Comparison of ENCODE assay signal across 7 mouse cellular contexts in the genomic region with DNA sequence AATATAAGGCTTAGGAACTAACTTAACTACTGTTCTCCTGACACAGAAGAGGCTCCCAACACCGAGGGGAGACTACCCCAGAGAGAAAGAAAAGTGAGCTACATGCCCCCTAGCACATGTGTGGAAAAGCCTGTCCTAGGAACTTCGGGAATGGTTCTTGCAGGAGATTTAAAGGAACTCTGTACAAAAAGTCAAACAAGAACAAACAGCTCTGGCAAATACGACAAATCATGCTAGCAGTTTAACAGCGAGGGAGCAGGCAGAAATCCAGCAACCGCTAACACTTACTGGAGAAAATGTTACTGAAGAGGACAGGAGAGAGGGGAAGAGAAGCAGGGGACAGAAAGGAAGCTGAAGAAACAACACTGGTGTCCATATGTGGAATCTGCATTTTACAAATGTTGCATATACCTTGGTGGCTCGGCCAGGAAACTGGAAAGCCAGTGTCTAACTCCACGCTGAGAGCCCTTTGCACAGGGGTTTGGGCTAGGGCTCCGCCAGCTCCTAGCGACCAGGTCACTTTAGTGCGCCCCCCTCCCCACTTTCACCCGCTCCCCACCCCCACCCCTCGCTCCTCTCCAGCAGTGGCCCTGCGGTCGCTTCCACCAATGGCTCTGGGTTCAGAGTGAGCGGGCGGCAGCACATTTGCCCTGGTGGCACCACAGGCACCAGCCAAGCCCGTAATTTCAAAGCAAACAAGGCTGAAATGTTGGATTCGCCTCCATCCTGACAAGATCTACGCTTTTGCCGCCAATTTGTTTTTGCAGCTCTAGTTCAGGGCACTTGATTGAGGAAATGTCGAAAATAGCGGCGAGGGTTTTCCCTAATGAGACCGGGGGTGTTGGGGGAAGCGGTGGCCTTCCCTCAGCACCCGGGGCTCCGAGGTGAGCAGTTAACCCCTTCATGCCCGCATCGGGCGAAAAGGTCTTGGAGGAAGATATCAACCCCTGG. TPM values are rescaled to one million over a fixed set of nuclear protein-coding genes. Genes with fewer than 3 reads are reported as not detected.
DNase-seq lines count a peak whose midpoint lies in the region; ATAC-seq and TF ChIP-seq lines count a peak whose summit lies in the region.

No protein-coding gene starts in this region.

- dilution Hi-C loops in CH12.LX (cut with MboI; ENCODE audit: extremely low pct_ligation_motif_present, extremely low pct_unique_long_range_greater_than_20kb, low sequenced_read_pairs): no loop called here

- DNase-seq in CH12.LX (ENCODE audit: extremely low read depth) (no peak), MN1 (ENCODE audit: low spot score) (peak; percentile 67)
- no peak for DNase-seq in right cerebral cortex, postnatal 36 days (ENCODE audit: low spot score in 2 of 2)
- DNase-seq in cerebellum, postnatal 4 days (ENCODE audit: low spot score in 2 of 2): no peak
- DNase-seq in adrenal gland, postnatal 25 days: no peak

- peak overlapping the region; percentile 12; the same call in 1 of the 2 replicates for H3K9ac ChIP-seq in CH12.LX (ENCODE audit: insufficient read depth, low read depth)
- H3K9ac ChIP-seq in heart, embryonic 14.5 days (ENCODE audit: low read length): peak overlapping the region; percentile 100
- no peak overlapping the region for H3K9ac ChIP-seq in liver, embryonic 12.5 days

- H3K4me2 ChIP-seq in CH12.LX (ENCODE audit: insufficient read depth, low read depth, poor library complexity, severe bottlenecking): peak overlapping the region; percentile 32
- peak overlapping the region; percentile 80 for H3K4me2 ChIP-seq in heart, embryonic 14.5 days (ENCODE audit: low read length)
- peak overlapping the region; percentile 44 for H3K4me2 ChIP-seq in liver, embryonic 12.5 days

- peaks cover 0 to 11% of the 10 kb centered on the region in 2 experiments; a peak in 1 of 4 replicates for H3K4me1 ChIP-seq in CH12.LX (ENCODE audit: control insufficient read depth in 1 of 2, insufficient read depth in 2 of 2)
- H3K4me1 ChIP-seq in heart, embryonic 14.5 days (ENCODE audit: control insufficient read depth in 2 of 2, insufficient read depth in 2 of 2, low read length in 2 of 2): peaks cover 9 to 33% of the 10 kb centered on the region in 2 experiments
- H3K4me1 ChIP-seq in liver, embryonic 12.5 days: 0 out of 2 replicates have a peak, but pooled peaks cover 4% of the 10 kb centered on the region

- H3K27ac ChIP-seq in CH12.LX (ENCODE audit: insufficient read depth, low read depth): peak overlapping the region; percentile 24; the same call in 1 of the 2 replicates
- H3K27ac ChIP-seq in heart, embryonic 14.5 days (replicated peaks in 1 of 2; ENCODE audit: control insufficient read depth in 1 of 2, insufficient read depth in 1 of 2, low read depth in 2 of 2, low read length in 2 of 2): peak overlapping the region; percentile 88 to 93
- H3K27ac ChIP-seq in liver, embryonic 12.5 days: no peak overlapping the region

- H3K4me3 ChIP-seq in CH12.LX (replicated peaks in 1 of 3; ENCODE audit: low read depth in 2 of 3, low read length in 2 of 3, poor library complexity in 1 of 3): peak overlapping the region in 1 of 3 experiments; percentile 48
- peak overlapping the region; percentile 52 to 54 for H3K4me3 ChIP-seq in heart, embryonic 14.5 days (ENCODE audit: control insufficient read depth in 1 of 2, insufficient read depth in 1 of 2, low read depth in 1 of 2, low read length in 2 of 2)
- peak overlapping the region; percentile 22 for H3K4me3 ChIP-seq in liver, embryonic 12.5 days

- TF ChIP-seq POLR2A in CH12.LX (IDR thresholded peaks at IDR 0.05; ENCODE audit: low read depth, low read length): no peak

- no peaks in the 10 kb centered on the region for H3K36me3 ChIP-seq in CH12.LX (replicated peaks in 1 of 2; ENCODE audit: control insufficient read depth in 1 of 2, insufficient read depth in 1 of 2, low read length in 1 of 2)
- peaks cover 27% of the 10 kb centered on the region for H3K36me3 ChIP-seq in heart, embryonic 14.5 days (ENCODE audit: control insufficient read depth, insufficient read depth, low read length)
- H3K36me3 ChIP-seq in liver, embryonic 12.5 days: no peaks in the 10 kb centered on the region

- H3K9me3 ChIP-seq in CH12.LX (replicated peaks; ENCODE audit: low read length): no peaks in the 10 kb centered on the region
- H3K9me3 ChIP-seq in heart, embryonic 14.5 days (ENCODE audit: control insufficient read depth, low read length): no peaks in the 10 kb centered on the region
- H3K9me3 ChIP-seq in liver, embryonic 12.5 days (replicated peaks): no peaks in the 10 kb centered on the region

- ATAC-seq in heart, embryonic 14.5 days (ENCODE audit: insufficient number of reproducible peaks, insufficient read depth, low FRiP score, low read depth): peak; percentile 62
- no peak for ATAC-seq in liver, embryonic 12.5 days

- TF ChIP-seq CTCF in CH12.LX (conservative IDR thresholded peaks at IDR 0.05 in 1 of 2, IDR thresholded peaks at IDR 0.05 in 1 of 2; ENCODE audit: low read depth in 2 of 2, low read length in 2 of 2): no peak

- under 1% methylated on average over 30 of the region's 30 CpGs for WGBS in heart, embryonic 14.5 days
- WGBS in liver, embryonic 12.5 days (ENCODE audit: insufficient replicate concordance): 2% methylated on average over 30 of the region's 30 CpGs

- TF ChIP-seq RAD21 in CH12.LX (IDR thresholded peaks at IDR 0.05; ENCODE audit: low read depth, low read length): no peak

- H3K27me3 ChIP-seq in CH12.LX (replicated peaks): no peaks in the 10 kb centered on the region
- no peaks in the 10 kb centered on the region for H3K27me3 ChIP-seq in heart, embryonic 14.5 days (ENCODE audit: control insufficient read depth, insufficient read depth, low read length)
- peaks cover 68% of the 10 kb centered on the region for H3K27me3 ChIP-seq in liver, embryonic 12.5 days (replicated peaks)

- in situ Hi-C loops in CH12.LX (cut with MboI; ENCODE audit: low pct_ligation_motif_present, low pct_unique_long_range_greater_than_20kb, low sequenced_read_pairs): no loop called here

- H3K79me2 ChIP-seq in CH12.LX (replicated peaks; ENCODE audit: control insufficient read depth, extremely low read depth, insufficient read depth, poor library complexity, severe bottlenecking): no peaks in the 10 kb centered on the region

- TF ChIP-seq EP300 in CH12.LX (IDR thresholded peaks at IDR 0.05; ENCODE audit: low read length): no peak

TF ChIP-seq in CH12.LX, 34 proteins besides CTCF, POLR2A, EP300 and RAD21:
- TF ChIP-seq JUND (conservative IDR thresholded peaks at IDR 0.05; ENCODE audit: low read depth, low read length): no peak
- no peak for TF ChIP-seq KAT2A (IDR thresholded peaks at IDR 0.05; ENCODE audit: insufficient replicate concordance, low read length)
- no peak for TF ChIP-seq E2F4 (IDR thresholded peaks at IDR 0.05; ENCODE audit: insufficient replicate concordance, low read depth, low read length)
- no peak for TF ChIP-seq GABPA (IDR thresholded peaks at IDR 0.05; ENCODE audit: insufficient replicate concordance, low read depth, low read length)
- TF ChIP-seq RCOR1 (conservative IDR thresholded peaks at IDR 0.05; ENCODE audit: low read depth, low read length): no peak
- no peak for TF ChIP-seq PAX5 (IDR thresholded peaks at IDR 0.05; ENCODE audit: low read length)
- no peak for TF ChIP-seq MYC (IDR thresholded peaks at IDR 0.05; ENCODE audit: low read depth, low read length)
- no peak for TF ChIP-seq ZKSCAN1 (IDR thresholded peaks at IDR 0.05; ENCODE audit: borderline replicate concordance, low read depth, low read length)
- TF ChIP-seq ETS1 (conservative IDR thresholded peaks at IDR 0.05; ENCODE audit: low read depth, low read length): no peak

RNA-seq across cellular contexts. Expression of a gene that starts 8.5 kb away (rescaled TPM):
- total RNA-seq in CH12.LX (2012; rRNA removed): not detected in 2 replicates
- total RNA-seq in CH12.LX (2014; rRNA removed): not detected in 2 replicates
- not detected in 2 replicates for polyA plus RNA-seq in CH12.LX (2012; ENCODE audit: insufficient read length, low read depth)
- polyA plus RNA-seq in heart, embryonic 14.5 days (2014; fragmentation: Nextera tagmentation; extraction: Ambion mirVana): 16.3 and 17.4 TPM in 2 replicates
- polyA plus RNA-seq in liver, embryonic 12.5 days (2016; fragmentation: Nextera tagmentation; extraction: Ambion mirVana): 2.5 and 2.6 TPM in 2 replicates
- 31.1 and 40.4 TPM in 2 replicates for total RNA-seq in adrenal gland, postnatal 25 days (2021)
